Mouse (Mus musculus) embryonic facial prominence, embryonic 13.5 days (tissue): ENCODE measurements around the gene Cyp2s1. TPM values are rescaled to one million over a fixed set of nuclear protein-coding genes. Genes with fewer than 3 reads are reported as not detected.
A peak's percentile ranks its signal among the peaks of the same experiment; 100 is the strongest.

Experiments
- ATAC-seq: fragments of 200-750 bp; cut with Nextera tagmentation; 2 replicates; pipeline ENCODE4 v1.8.0; 2017; ENCODE audit warnings: low read depth; ENCODE audit not compliant: insufficient number of reproducible peaks, insufficient read depth, low FRiP score, low TSS enrichment
- H3K27ac ChIP-seq: fragments of 300-500 bp; sonication (generic); 2 replicates; pipeline ENCODE4 v1.5.1; 2015; ENCODE audit warnings: moderate library complexity, mild to moderate bottlenecking, inconsistent platforms
- H3K27me3 ChIP-seq: fragments of 300-500 bp; sonication (generic); 2 replicates; pipeline ENCODE4 v1.6.1; 2015; ENCODE audit warnings: mild to moderate bottlenecking, inconsistent platforms
- H3K36me3 ChIP-seq: fragments of 300-500 bp; sonication (generic); 2 replicates; pipeline ENCODE4 v1.6.1; 2015; ENCODE audit warnings: mild to moderate bottlenecking, inconsistent platforms
- H3K4me1 ChIP-seq: fragments of 300-500 bp; sonication (generic); 2 replicates; pipeline ENCODE4 v1.6.1; 2015; ENCODE audit warnings: inconsistent platforms
- H3K4me2 ChIP-seq: fragments of 300-500 bp; sonication (generic); 2 replicates; pipeline ENCODE4 v1.6.1; 2015; ENCODE audit warnings: moderate library complexity, mild to moderate bottlenecking, inconsistent platforms
- H3K4me3 ChIP-seq: fragments of 300-500 bp; sonication (generic); 2 replicates; pipeline ENCODE4 v1.5.1; 2015; ENCODE audit warnings: mild to moderate bottlenecking, inconsistent platforms
- H3K9ac ChIP-seq: fragments of 300-500 bp; sonication (generic); 2 replicates; pipeline ENCODE4 v1.6.1; 2015; ENCODE audit warnings: mild to moderate bottlenecking, inconsistent platforms
- H3K9me3 ChIP-seq: fragments of 300-500 bp; sonication (generic); 2 replicates; pipeline ENCODE4 v1.6.1; 2016; ENCODE audit warnings: inconsistent platforms
- WGBS: fragments of 180-500 bp; shearing (Covaris S2); methylation state at CpG from one replicate; pipeline ENCODE4 v1.1.7; 2015; ENCODE audit warnings: mixed read lengths; 5-methylcytosine and 5-hydroxymethylcytosine counted together
- polyA plus RNA-seq: library from polyadenylated mRNA; unstranded; fragments of >200 nt; fragmentation: Nextera tagmentation; extraction: Ambion mirVana; gene quantifications from 2 replicates; pipeline ENCODE4 v1.2.1, GENCODE M21; 2015

Cyp2s1 gene
- polyA plus RNA-seq, 1 experiment from 2014 or later, result 3.9 TPM

GRCm38 (mm10) chr7:25788220-25789128 is 28.2 kb downstream of the Cyp2s1 start, which contains the start of gene Axl:
Gene Axl (minus strand): TSS chr7:25788705.
- ATAC-seq, result peak; percentile 85

GRCm38 (mm10) chr7:25787456-25788219 is 29.1 kb downstream of the Cyp2s1 start:
- Histone ChIP-seq H3K9me3 (no peaks in the 10 kb centered on the region), H3K4me3 (peak overlapping the region; percentile 69), H3K4me2 (peak overlapping the region; percentile 84), H3K36me3 (peaks cover 27% of the 10 kb centered on the region), H3K27ac (peak overlapping the region; percentile 90), H3K4me1 (peaks cover 40% of the 10 kb centered on the region), H3K27me3 (no peaks in the 10 kb centered on the region), H3K9ac (peak overlapping the region; percentile 81)
- ATAC-seq, result no peak
- WGBS, result 25% methylated on average over 9 of the region's 9 CpGs

More at GRCm38 (mm10) chr7:25788220-25789128, 28.2 kb downstream of the Cyp2s1 start, which contains the start of gene Axl:
- Histone ChIP-seq H3K9ac (peak within 1 kb of the TSS; percentile 81), H3K4me3 (peak within 1 kb of the TSS; percentile 69), H3K9me3 (no peaks in the 10 kb centered on the region), H3K27ac (peak within 1 kb of the TSS; percentile 90), H3K4me2 (peak within 1 kb of the TSS; percentile 84), H3K27me3 (no peaks in the 10 kb centered on the region), H3K36me3 (peaks cover 21% of the 10 kb centered on the region), H3K4me1 (peaks cover 32% of the 10 kb centered on the region)
- WGBS, result 1% methylated on average over 29 of the region's 30 CpGs

- no peaks in the 10 kb centered on the region for H3K27me3 ChIP-seq
- H3K27ac ChIP-seq, result no peak overlapping the region
- peak overlapping the region; percentile 81 for H3K9ac ChIP-seq
- 70% methylated on average over 4 of the region's 4 CpGs for WGBS
- no peak for ATAC-seq
- H3K4me2 ChIP-seq, result peak overlapping the region; percentile 84
- H3K36me3 ChIP-seq, result peaks cover 27% of the 10 kb centered on the region
- H3K4me3 ChIP-seq, result peak overlapping the region; percentile 69; the same call in 1 of the 2 replicates
- peaks cover 45% of the 10 kb centered on the region for H3K4me1 ChIP-seq
- H3K9me3 ChIP-seq, result no peaks in the 10 kb centered on the region
These were observed 29.7 kb downstream of the Cyp2s1 start for GRCm38 (mm10) chr7:25786974-25787373.

- no peaks in the 10 kb centered on the region for H3K27me3 ChIP-seq
- ATAC-seq, result no peak
- no peak overlapping the region for H3K4me3 ChIP-seq
- no peak overlapping the region for H3K27ac ChIP-seq
- no peaks in the 10 kb centered on the region for H3K9me3 ChIP-seq
- H3K36me3 ChIP-seq, result peaks cover 27% of the 10 kb centered on the region
- H3K9ac ChIP-seq, result no peak overlapping the region
- H3K4me1 ChIP-seq, result peaks cover 57% of the 10 kb centered on the region
- no peak overlapping the region for H3K4me2 ChIP-seq
- WGBS, result 66% methylated on average over 4 of the region's 4 CpGs
These were observed 31.0 kb downstream of the Cyp2s1 start for GRCm38 (mm10) chr7:25785752-25786151.

- WGBS, result 35% methylated on average over 1 of the region's 1 CpGs
- ATAC-seq, result no peak
- Histone ChIP-seq H3K27ac (no peak overlapping the region), H3K9ac (no peak overlapping the region), H3K4me1 (peaks cover 56% of the 10 kb centered on the region), H3K36me3 (peaks cover 31% of the 10 kb centered on the region), H3K27me3 (no peaks in the 10 kb centered on the region), H3K4me2 (no peak overlapping the region), H3K9me3 (no peaks in the 10 kb centered on the region), H3K4me3 (no peak overlapping the region)
These were observed 31.9 kb downstream of the Cyp2s1 start for GRCm38 (mm10) chr7:25784808-25785207.

GRCm38 (mm10) chr7:25783746-25784145 is 33.0 kb downstream of the Cyp2s1 start:
- no peaks in the 10 kb centered on the region for H3K9me3 ChIP-seq
- H3K4me2 ChIP-seq, result no peak overlapping the region
- H3K4me3 ChIP-seq, result no peak overlapping the region
- peaks cover 38% of the 10 kb centered on the region for H3K36me3 ChIP-seq
- peak overlapping the region; percentile 33; the same call in 1 of the 2 replicates for H3K27ac ChIP-seq
- no peak overlapping the region for H3K9ac ChIP-seq
- no peaks in the 10 kb centered on the region for H3K27me3 ChIP-seq
- WGBS, result 63% methylated on average over 8 of the region's 8 CpGs
- ATAC-seq, result no peak
- peaks cover 48% of the 10 kb centered on the region for H3K4me1 ChIP-seq

- no peaks in the 10 kb centered on the region for H3K9me3 ChIP-seq
- no peaks in the 10 kb centered on the region for H3K27me3 ChIP-seq
- peaks cover 48% of the 10 kb centered on the region for H3K4me1 ChIP-seq
- H3K27ac ChIP-seq, result peak overlapping the region; percentile 89
- peaks cover 48% of the 10 kb centered on the region for H3K36me3 ChIP-seq
- ATAC-seq, result no peak
- no peak overlapping the region for H3K4me2 ChIP-seq
- 73% methylated on average over 6 of the region's 6 CpGs for WGBS
- no peak overlapping the region for H3K9ac ChIP-seq
- H3K4me3 ChIP-seq, result no peak overlapping the region
These were observed 34.0 kb downstream of the Cyp2s1 start for GRCm38 (mm10) chr7:25782744-25783143.

GRCm38 (mm10) chr7:25781937-25782610 is 34.6 kb downstream of the Cyp2s1 start:
- Histone ChIP-seq H3K36me3 (peaks cover 54% of the 10 kb centered on the region), H3K4me3 (peak overlapping the region; percentile 40), H3K4me2 (peak overlapping the region; percentile 78), H3K9me3 (no peaks in the 10 kb centered on the region), H3K4me1 (peaks cover 42% of the 10 kb centered on the region), H3K9ac (peak overlapping the region; percentile 62), H3K27me3 (no peaks in the 10 kb centered on the region), H3K27ac (peak overlapping the region; percentile 89)
- 38% methylated on average over 11 of the region's 11 CpGs for WGBS
- peak; percentile 62 for ATAC-seq

GRCm38 (mm10) chr7:25781321-25781936 is 35.3 kb downstream of the Cyp2s1 start:
- Histone ChIP-seq H3K27ac (peak overlapping the region; percentile 89), H3K4me2 (peak overlapping the region; percentile 78), H3K4me3 (peak overlapping the region; percentile 40), H3K4me1 (peaks cover 36% of the 10 kb centered on the region), H3K36me3 (peaks cover 57% of the 10 kb centered on the region), H3K9me3 (no peaks in the 10 kb centered on the region), H3K27me3 (no peaks in the 10 kb centered on the region), H3K9ac (peak overlapping the region; percentile 62)
- 0 out of 2 replicates have a peak, but pooled peaks have one; percentile 49 for ATAC-seq
- WGBS, result 8% methylated on average over 25 of the region's 33 CpGs

GRCm38 (mm10) chr7:25780753-25781152 is 36.0 kb downstream of the Cyp2s1 start:
- Histone ChIP-seq H3K27me3 (no peaks in the 10 kb centered on the region), H3K4me3 (no peak overlapping the region), H3K27ac (peak overlapping the region; percentile 89), H3K9ac (no peak overlapping the region; the same call in 1 of the 2 replicates), H3K9me3 (no peaks in the 10 kb centered on the region), H3K36me3 (peaks cover 59% of the 10 kb centered on the region), H3K4me2 (peak overlapping the region; percentile 78; the same call in 1 of the 2 replicates), H3K4me1 (peaks cover 29% of the 10 kb centered on the region)
- WGBS, result 41% methylated on average over 4 of the region's 4 CpGs
- ATAC-seq, result no peak
